Mouse (Mus musculus): Measurements from ENCODE around the gene Ccdc158. TPM values are rescaled to one million over a fixed set of nuclear protein-coding genes. Genes with fewer than 3 reads are reported as not detected.

Gene Ccdc158
- total RNA-seq (2023) = not detected in 4 replicates

DNA sequence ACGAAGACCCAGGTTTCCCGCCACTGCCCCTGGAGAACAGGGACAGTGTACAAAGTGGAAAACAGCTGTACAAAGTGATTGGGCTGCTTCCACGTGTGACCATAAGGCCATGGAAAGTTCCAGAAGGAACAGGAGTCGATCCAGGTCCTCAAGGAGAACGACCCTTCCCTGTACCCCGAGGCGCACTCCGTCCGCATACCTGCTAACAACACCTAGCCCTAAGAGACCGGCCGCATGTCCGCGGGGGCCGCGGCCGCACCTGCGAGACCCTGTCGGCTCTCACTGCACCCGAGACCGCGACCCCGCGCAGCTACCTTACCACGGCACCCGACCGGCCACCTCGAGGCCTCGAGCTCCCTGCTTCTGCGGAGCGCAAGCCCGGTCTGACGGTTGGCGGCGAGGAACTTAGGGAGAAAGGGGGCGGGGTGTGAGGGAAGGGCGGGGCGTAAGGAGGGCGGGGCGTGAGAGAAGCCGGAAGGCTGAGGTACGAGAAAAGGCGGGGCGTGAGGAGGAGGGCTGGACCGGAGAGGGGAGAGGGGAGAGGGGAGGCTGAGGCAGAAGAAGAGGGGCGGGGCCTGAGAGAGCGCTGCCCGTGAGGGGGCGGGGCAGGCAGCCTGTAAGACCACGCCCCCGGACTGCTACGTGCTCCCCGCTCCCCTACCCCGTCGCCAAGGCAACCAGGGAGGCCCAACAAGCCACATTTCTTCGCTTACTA, at the start of gene Ccdc158:
TSS of gene Ccdc158 (minus strand) at position 413 of the 715 bp plus-strand sequence.

DNA sequence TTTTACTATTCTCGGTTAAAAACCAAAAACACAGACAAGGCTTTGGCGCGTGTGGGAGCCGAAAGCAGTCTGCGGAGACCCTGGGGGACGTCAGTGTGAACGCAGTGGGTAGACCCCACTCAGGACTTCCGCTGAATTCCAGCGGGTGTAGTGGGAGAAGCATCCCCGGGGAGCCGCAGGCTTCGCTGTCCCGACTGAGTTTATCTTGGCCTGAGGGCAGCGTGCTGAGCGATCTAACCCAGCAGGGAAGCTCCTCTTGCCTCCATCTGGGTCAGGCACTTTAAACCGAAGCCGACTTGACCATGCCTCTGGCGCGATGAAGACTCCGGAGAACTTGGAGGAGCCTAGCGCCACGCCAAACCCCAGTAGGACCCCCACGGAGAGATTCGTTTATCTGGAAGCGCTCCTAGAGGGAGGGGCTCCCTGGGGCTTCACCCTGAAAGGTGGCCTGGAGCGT, 8.3 kb upstream of the Ccdc158 start, which contains the start of gene Shroom3:
TSS of gene Shroom3 (plus strand) at position 85 of the 457 bp plus-strand sequence.

DNA sequence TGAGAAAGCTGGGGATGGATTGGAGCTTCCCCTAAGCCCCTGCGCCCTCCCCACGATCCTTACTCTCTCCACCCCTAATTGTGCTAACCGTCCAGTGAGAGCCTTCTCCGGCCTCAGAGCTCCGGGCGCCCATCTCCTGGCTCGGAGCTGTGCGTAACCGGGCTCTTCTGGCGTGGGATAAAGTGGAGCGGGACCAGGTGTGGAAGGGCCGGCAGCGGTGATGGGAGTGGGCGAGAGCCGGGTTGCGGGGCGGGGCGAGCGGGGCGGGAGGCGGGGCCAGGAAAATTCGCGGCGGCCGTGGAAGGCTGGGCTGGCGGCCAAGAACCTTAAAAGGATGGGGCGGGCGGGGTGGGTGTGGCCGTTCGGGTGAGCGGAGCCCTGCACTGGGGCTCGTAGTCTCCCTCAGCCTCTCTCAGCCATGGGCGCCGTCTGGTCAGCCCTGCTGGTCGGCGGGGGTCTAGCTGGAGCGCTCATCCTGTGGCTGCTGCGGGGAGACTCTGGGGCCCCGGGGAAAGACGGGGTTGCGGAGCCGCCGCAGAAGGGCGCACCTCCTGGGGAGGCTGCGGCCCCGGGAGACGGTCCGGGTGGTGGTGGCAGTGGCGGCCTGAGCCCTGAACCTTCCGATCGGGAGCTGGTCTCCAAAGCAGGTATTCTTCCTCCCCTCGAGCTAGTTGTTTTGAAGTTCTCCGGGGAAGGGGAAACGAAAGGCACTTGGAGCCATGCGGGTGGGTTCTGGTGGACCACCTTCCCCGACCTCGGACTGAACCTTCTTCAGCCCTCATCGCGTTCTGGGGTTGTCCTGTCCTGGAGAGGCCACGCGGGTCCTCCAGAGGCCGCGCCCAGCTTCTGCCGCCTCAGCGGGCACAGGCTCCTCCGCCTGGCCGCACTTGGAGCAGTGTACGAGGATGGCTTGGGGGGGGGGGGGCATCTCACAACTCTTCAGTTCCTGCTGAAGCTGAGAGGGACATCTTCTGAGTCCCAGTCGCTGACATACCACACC, 72.1 kb downstream of the Ccdc158 start, which contains the start of gene Stbd1:
TSS of gene Stbd1 (plus strand) at position 351 of the 1,000 bp plus-strand sequence.

Other genes starting within 250 kb of the Ccdc158 start
- gene Nup54, start 240.1 kb downstream of the Ccdc158 start, total RNA-seq (2023) = 53.8 to 60.9 TPM (median 60.1 TPM) in 4 replicates
- gene Scarb2, start 168.4 kb downstream of the Ccdc158 start, total RNA-seq (2023) = 28.6 to 30.0 TPM (median 29.1 TPM) in 4 replicates
- not detected in 4 replicates for gene Fam47e, start 120.2 kb downstream of the Ccdc158 start, total RNA-seq (2023)
- 3.5 to 4.9 TPM (median 3.6 TPM) in 4 replicates for gene Stbd1, start 72.2 kb downstream of the Ccdc158 start, total RNA-seq (2023)
- gene Shroom3, start 8.2 kb upstream of the Ccdc158 start, total RNA-seq (2023) = 0.19 to 0.20 TPM in 2 of 4 replicates, not detected in the others

All from B cell, adult 62 days (primary cell).